Mouse (Mus musculus): Measurements from ENCODE around the gene Setd6. TPM values are rescaled to one million over a fixed set of nuclear protein-coding genes. Genes with fewer than 3 reads are reported as not detected.

Gene Setd6
- polyA plus RNA-seq, 1 experiment from 2014 or later = 13.6 TPM

- H3K9me3 ChIP-seq (replicated peaks; ENCODE audit: control insufficient read depth, low read length) = no peaks in the 10 kb centered on the region
- no peaks in the 10 kb centered on the region for H3K36me3 ChIP-seq (ENCODE audit: control insufficient read depth, insufficient read depth)
- H3K9ac ChIP-seq (ENCODE audit: low read depth, low read length) = no peak overlapping the region
- H3K27ac ChIP-seq (ENCODE audit: low read length) = no peak overlapping the region
- WGBS (ENCODE audit: insufficient replicate concordance) = 64% methylated on average over 10 of the region's 10 CpGs
- H3K27me3 ChIP-seq (ENCODE audit: control insufficient read depth, insufficient read depth, low read depth, low read length) = no peaks in the 10 kb centered on the region; the same call in 1 of the 2 replicates
- ATAC-seq (ENCODE audit: low read depth) = no peak
- no peak overlapping the region for H3K4me3 ChIP-seq (ENCODE audit: low read depth, low read length)
- no peaks in the 10 kb centered on the region for H3K4me1 ChIP-seq (ENCODE audit: control insufficient read depth, low read depth, low read length)
- no peak overlapping the region for H3K4me2 ChIP-seq (ENCODE audit: low read depth, low read length)
Observed at GRCm38 (mm10) chr8:95688073-95688672, 27.5 kb upstream of the Setd6 start.

GRCm38 (mm10) chr8:95690929-95691541 lies 24.6 kb upstream of the Setd6 start:
- peaks cover 13% of the 10 kb centered on the region for H3K27me3 ChIP-seq (ENCODE audit: control insufficient read depth, insufficient read depth, low read depth, low read length)

GRCm38 (mm10) chr8:95694631-95695030 lies 21.1 kb upstream of the Setd6 start:
- no peak overlapping the region for H3K27ac ChIP-seq (ENCODE audit: low read length)
- H3K9me3 ChIP-seq (replicated peaks; ENCODE audit: control insufficient read depth, low read length) = no peaks in the 10 kb centered on the region
- no peaks in the 10 kb centered on the region for H3K4me1 ChIP-seq (ENCODE audit: control insufficient read depth, low read depth, low read length)
- no peaks in the 10 kb centered on the region for H3K36me3 ChIP-seq (ENCODE audit: control insufficient read depth, insufficient read depth)
- WGBS (ENCODE audit: insufficient replicate concordance) = 15% methylated on average over 6 of the region's 6 CpGs
- peaks cover 26% of the 10 kb centered on the region for H3K27me3 ChIP-seq (ENCODE audit: control insufficient read depth, insufficient read depth, low read depth, low read length)
- no peak overlapping the region for H3K9ac ChIP-seq (ENCODE audit: low read depth, low read length)
- ATAC-seq (ENCODE audit: low read depth) = no peak
- H3K4me2 ChIP-seq (ENCODE audit: low read depth, low read length) = no peak overlapping the region
- no peak overlapping the region for H3K4me3 ChIP-seq (ENCODE audit: low read depth, low read length)

More at GRCm38 (mm10) chr8:95690929-95691541, 24.6 kb upstream of the Setd6 start:
- Histone ChIP-seq H3K4me1 (ENCODE audit: control insufficient read depth, low read depth, low read length) (no peaks in the 10 kb centered on the region), H3K27ac (ENCODE audit: low read length) (no peak overlapping the region), H3K4me3 (ENCODE audit: low read depth, low read length) (no peak overlapping the region), H3K9ac (ENCODE audit: low read depth, low read length) (no peak overlapping the region), H3K4me2 (ENCODE audit: low read depth, low read length) (no peak overlapping the region), H3K9me3 (replicated peaks; ENCODE audit: control insufficient read depth, low read length) (no peaks in the 10 kb centered on the region), H3K36me3 (ENCODE audit: control insufficient read depth, insufficient read depth) (no peaks in the 10 kb centered on the region)
- 44% methylated on average over 13 of the region's 13 CpGs for WGBS (ENCODE audit: insufficient replicate concordance)
- ATAC-seq (ENCODE audit: low read depth) = no peak

- WGBS (ENCODE audit: insufficient replicate concordance) = 58% methylated on average over 8 of the region's 8 CpGs
- no peak overlapping the region for H3K4me2 ChIP-seq (ENCODE audit: low read depth, low read length)
Observed at GRCm38 (mm10) chr8:95696661-95697060, 19.0 kb upstream of the Setd6 start.

GRCm38 (mm10) chr8:95697128-95697527 lies 18.6 kb upstream of the Setd6 start:
- Histone ChIP-seq H3K4me3 (ENCODE audit: low read depth, low read length) (no peak overlapping the region), H3K4me1 (ENCODE audit: control insufficient read depth, low read depth, low read length) (no peaks in the 10 kb centered on the region), H3K9ac (ENCODE audit: low read depth, low read length) (no peak overlapping the region), H3K27ac (ENCODE audit: low read length) (no peak overlapping the region), H3K4me2 (ENCODE audit: low read depth, low read length) (no peak overlapping the region), H3K9me3 (replicated peaks; ENCODE audit: control insufficient read depth, low read length) (no peaks in the 10 kb centered on the region), H3K27me3 (ENCODE audit: control insufficient read depth, insufficient read depth, low read depth, low read length) (peaks cover 29% of the 10 kb centered on the region), H3K36me3 (ENCODE audit: control insufficient read depth, insufficient read depth) (no peaks in the 10 kb centered on the region)
- WGBS (ENCODE audit: insufficient replicate concordance) = under 1% methylated on average over 11 of the region's 11 CpGs
- no peak for ATAC-seq (ENCODE audit: low read depth)

More at GRCm38 (mm10) chr8:95696661-95697060, 19.0 kb upstream of the Setd6 start:
- Histone ChIP-seq H3K27ac (ENCODE audit: low read length) (no peak overlapping the region), H3K9ac (ENCODE audit: low read depth, low read length) (no peak overlapping the region), H3K27me3 (ENCODE audit: control insufficient read depth, insufficient read depth, low read depth, low read length) (peaks cover 29% of the 10 kb centered on the region), H3K36me3 (ENCODE audit: control insufficient read depth, insufficient read depth) (no peaks in the 10 kb centered on the region), H3K9me3 (replicated peaks; ENCODE audit: control insufficient read depth, low read length) (no peaks in the 10 kb centered on the region), H3K4me3 (ENCODE audit: low read depth, low read length) (no peak overlapping the region), H3K4me1 (ENCODE audit: control insufficient read depth, low read depth, low read length) (no peaks in the 10 kb centered on the region)
- ATAC-seq (ENCODE audit: low read depth) = no peak

- ATAC-seq (ENCODE audit: low read depth) = no peak
- Histone ChIP-seq H3K27me3 (ENCODE audit: control insufficient read depth, insufficient read depth, low read depth, low read length) (peaks cover 38% of the 10 kb centered on the region), H3K9me3 (replicated peaks; ENCODE audit: control insufficient read depth, low read length) (no peaks in the 10 kb centered on the region), H3K4me2 (ENCODE audit: low read depth, low read length) (no peak overlapping the region), H3K4me3 (ENCODE audit: low read depth, low read length) (no peak overlapping the region), H3K36me3 (ENCODE audit: control insufficient read depth, insufficient read depth) (no peaks in the 10 kb centered on the region), H3K9ac (ENCODE audit: low read depth, low read length) (no peak overlapping the region), H3K4me1 (ENCODE audit: control insufficient read depth, low read depth, low read length) (peaks cover 5% of the 10 kb centered on the region), H3K27ac (ENCODE audit: low read length) (no peak overlapping the region)
- WGBS (ENCODE audit: insufficient replicate concordance) = 20% methylated on average over 6 of the region's 6 CpGs
Observed at GRCm38 (mm10) chr8:95698179-95698578, 17.5 kb upstream of the Setd6 start.

GRCm38 (mm10) chr8:95700282-95700681 lies 15.4 kb upstream of the Setd6 start:
- H3K4me3 ChIP-seq (ENCODE audit: low read depth, low read length) = no peak overlapping the region
- WGBS (ENCODE audit: insufficient replicate concordance) = 58% methylated on average over 9 of the region's 9 CpGs

GRCm38 (mm10) chr8:95701809-95702208 lies 13.9 kb upstream of the Setd6 start:
- no peaks in the 10 kb centered on the region for H3K9me3 ChIP-seq (replicated peaks; ENCODE audit: control insufficient read depth, low read length)
- no peak overlapping the region for H3K27ac ChIP-seq (ENCODE audit: low read length)
- no peaks in the 10 kb centered on the region for H3K36me3 ChIP-seq (ENCODE audit: control insufficient read depth, insufficient read depth)
- H3K4me3 ChIP-seq (ENCODE audit: low read depth, low read length) = no peak overlapping the region
- no peak overlapping the region for H3K4me2 ChIP-seq (ENCODE audit: low read depth, low read length)
- H3K4me1 ChIP-seq (ENCODE audit: control insufficient read depth, low read depth, low read length) = peaks cover 13% of the 10 kb centered on the region
- H3K27me3 ChIP-seq (ENCODE audit: control insufficient read depth, insufficient read depth, low read depth, low read length) = peaks cover 25% of the 10 kb centered on the region
- ATAC-seq (ENCODE audit: low read depth) = no peak
- 68% methylated on average over 4 of the region's 4 CpGs for WGBS (ENCODE audit: insufficient replicate concordance)
- H3K9ac ChIP-seq (ENCODE audit: low read depth, low read length) = no peak overlapping the region

More at GRCm38 (mm10) chr8:95700282-95700681, 15.4 kb upstream of the Setd6 start:
- H3K36me3 ChIP-seq (ENCODE audit: control insufficient read depth, insufficient read depth) = no peaks in the 10 kb centered on the region
- H3K27me3 ChIP-seq (ENCODE audit: control insufficient read depth, insufficient read depth, low read depth, low read length) = peaks cover 29% of the 10 kb centered on the region
- no peak overlapping the region for H3K27ac ChIP-seq (ENCODE audit: low read length)
- no peak overlapping the region for H3K4me2 ChIP-seq (ENCODE audit: low read depth, low read length)
- no peak overlapping the region for H3K9ac ChIP-seq (ENCODE audit: low read depth, low read length)
- peaks cover 13% of the 10 kb centered on the region for H3K4me1 ChIP-seq (ENCODE audit: control insufficient read depth, low read depth, low read length)
- no peaks in the 10 kb centered on the region for H3K9me3 ChIP-seq (replicated peaks; ENCODE audit: control insufficient read depth, low read length)
- no peak for ATAC-seq (ENCODE audit: low read depth)

Measured in liver, embryonic 16.5 days (tissue).